ENCODE assay signal across 9 mouse cellular contexts in genomic region chr9:122635138-122635964, GRCm38 (mm10).
DNase-seq lines count a peak whose midpoint lies in the region; ATAC-seq and TF ChIP-seq lines count a peak whose summit lies in the region.
"Had no signal": no experiment of that assay in that cellular context is flagged by ENCODE, and none has a peak within 500 bp of the region (broad histone marks: within the 10 kb centered on the region; RNA-seq: fewer than 3 reads in every experiment).

No protein-coding gene starts in this region.

- H3K27me3 ChIP-seq in forebrain, embryonic 11.5 days (ENCODE audit: control insufficient read depth, insufficient read depth, low read length) = peaks cover 7% of the 10 kb centered on the region; the same call in 1 of the 2 replicates
- H3K27me3 ChIP-seq in forebrain, embryonic 10.5 days (ENCODE audit: poor library complexity, severe bottlenecking) = peaks cover 60% of the 10 kb centered on the region
- H3K27me3 ChIP-seq in hindbrain, embryonic 16.5 days (replicated peaks; ENCODE audit: control insufficient read depth, insufficient read depth, low read length) = 0 out of 2 replicates have a peak, but pooled peaks cover 5% of the 10 kb centered on the region

- TF ChIP-seq POLR2A in olfactory bulb, adult 2 months (IDR thresholded peaks at IDR 0.05; ENCODE audit: insufficient read depth, low read depth, low read length) = no peak

- H3K27ac ChIP-seq in forebrain, embryonic 11.5 days (ENCODE audit: low read depth, low read length) = no peak overlapping the region
- H3K27ac ChIP-seq in forebrain, embryonic 10.5 days = no peak overlapping the region
- H3K27ac ChIP-seq in hindbrain, embryonic 16.5 days (ENCODE audit: low read depth, low read length) = peak overlapping the region; percentile 51
- H3K27ac ChIP-seq in olfactory bulb, adult 2 months (ENCODE audit: insufficient read depth, low read depth, low read length) = peak overlapping the region; percentile 58; the same call in 1 of the 2 replicates

- WGBS in forebrain, embryonic 11.5 days = 35% methylated on average over 10 of the region's 10 CpGs
- WGBS in forebrain, embryonic 10.5 days = 49% methylated on average over 10 of the region's 10 CpGs
- WGBS in hindbrain, embryonic 16.5 days = 16% methylated on average over 10 of the region's 10 CpGs
- WGBS in olfactory bulb, adult 2 months = 18% methylated on average over 10 of the region's 10 CpGs

- peak; percentile 54 for DNase-seq in forebrain, embryonic 11.5 days (ENCODE audit: low spot score)
- DNase-seq in forebrain, embryonic 10.5 days (ENCODE audit: extremely low spot score, low spot score) = no peak
- peak; percentile 64 to 68 for DNase-seq in right cerebral cortex, postnatal 10 days (ENCODE audit: low spot score in 2 of 2)
- no peak for DNase-seq in right cerebral cortex, adult 18-20 months
- DNase-seq in frontal cortex, postnatal 10 days (ENCODE audit: low spot score in 2 of 2) = no peak
- DNase-seq in thymus, postnatal 36 days = no peak

- TF ChIP-seq CTCF in olfactory bulb, adult 2 months (IDR thresholded peaks at IDR 0.05; ENCODE audit: insufficient read depth, low read depth, low read length) = no peak

- H3K9me3 ChIP-seq in forebrain, embryonic 11.5 days (ENCODE audit: control insufficient read depth, low read length) = no peaks in the 10 kb centered on the region
- no peaks in the 10 kb centered on the region for H3K9me3 ChIP-seq in forebrain, embryonic 10.5 days
- no peaks in the 10 kb centered on the region for H3K9me3 ChIP-seq in hindbrain, embryonic 16.5 days (ENCODE audit: control insufficient read depth, low read length)
- H3K9me3 ChIP-seq: megakaryocyte, embryonic 14.5 days had no signal

- H3K4me1 ChIP-seq in forebrain, embryonic 11.5 days (replicated peaks; ENCODE audit: control insufficient read depth, insufficient read depth, low read length) = peaks cover 4% of the 10 kb centered on the region; the same call in 1 of the 2 replicates
- peaks cover 12% of the 10 kb centered on the region for H3K4me1 ChIP-seq in forebrain, embryonic 10.5 days
- H3K4me1 ChIP-seq in hindbrain, embryonic 16.5 days (ENCODE audit: control insufficient read depth, insufficient read depth, low read depth, low read length) = peaks cover 18% of the 10 kb centered on the region
- peaks cover 53% of the 10 kb centered on the region for H3K4me1 ChIP-seq in olfactory bulb, adult 2 months (ENCODE audit: control insufficient read depth, insufficient read depth, low read length)
- H3K4me1 ChIP-seq: megakaryocyte, embryonic 14.5 days had no signal

- H3K36me3 ChIP-seq in forebrain, embryonic 11.5 days (ENCODE audit: control insufficient read depth, insufficient read depth, low read length) = no peaks in the 10 kb centered on the region
- no peaks in the 10 kb centered on the region for H3K36me3 ChIP-seq in forebrain, embryonic 10.5 days (replicated peaks)
- H3K36me3 ChIP-seq in hindbrain, embryonic 16.5 days (ENCODE audit: control insufficient read depth, insufficient read depth, low read length) = no peaks in the 10 kb centered on the region

- peak; percentile 53; the same call in 1 of the 2 replicates for ATAC-seq in forebrain, embryonic 11.5 days (replicated peaks; ENCODE audit: low FRiP score)
- ATAC-seq in hindbrain, embryonic 16.5 days = peak; percentile 89

- H3K9ac ChIP-seq in forebrain, embryonic 11.5 days (ENCODE audit: low read length) = no peak overlapping the region
- H3K9ac ChIP-seq in hindbrain, embryonic 16.5 days (ENCODE audit: low read depth, low read length) = no peak overlapping the region

- H3K4me3 ChIP-seq in forebrain, embryonic 11.5 days (ENCODE audit: low read depth, low read length) = no peak overlapping the region
- H3K4me3 ChIP-seq in forebrain, embryonic 10.5 days = no peak overlapping the region
- no peak overlapping the region for H3K4me3 ChIP-seq in hindbrain, embryonic 16.5 days (ENCODE audit: low read length)
- no peak overlapping the region for H3K4me3 ChIP-seq in olfactory bulb, adult 2 months (ENCODE audit: insufficient read depth, low read depth, low read length)
- H3K4me3 ChIP-seq: megakaryocyte, embryonic 14.5 days had no signal

- no peak overlapping the region for H3K4me2 ChIP-seq in forebrain, embryonic 11.5 days (ENCODE audit: low read depth, low read length, severe bottlenecking)
- H3K4me2 ChIP-seq in hindbrain, embryonic 16.5 days (ENCODE audit: low read length) = no peak overlapping the region

Comparison
In these comparisons a context has a peak if more than half of its experiments do, and no peak if none do; other contexts are left out.
1. DNase-seq: peak in forebrain, embryonic 11.5 days (single experiment) and right cerebral cortex, postnatal 10 days (2 of 2); none in forebrain, embryonic 10.5 days (single experiment), right cerebral cortex, adult 18-20 months (single experiment), frontal cortex, postnatal 10 days (0 of 2) and thymus, postnatal 36 days (0 of 2).
2. H3K27ac ChIP-seq: peak in hindbrain, embryonic 16.5 days (single experiment) and olfactory bulb, adult 2 months (single experiment); none in forebrain, embryonic 11.5 days (single experiment) and forebrain, embryonic 10.5 days (single experiment).